Mouse (Mus musculus) frontal cortex, adult (tissue): ENCODE measurements around the gene Wrap53.
"Not testable (repeated sequence)": the region's sequence is repeated elsewhere in the genome, so short reads cannot be mapped to it uniquely, and the experiment has no call there.

Experiments
- ATAC-seq: cut with Nextera tagmentation; 2 replicates; pipeline ENCODE4 v1.9.2; 2017; ENCODE audit warnings: mild to moderate bottlenecking, moderate library complexity, mixed read lengths; ENCODE audit not compliant: low TSS enrichment

Wrap53 gene

GRCm38 (mm10) chr11:69532480-69533150, 47.4 kb downstream of the Wrap53 start:
- peak; percentile 41; the same call in 1 of the 2 replicates for ATAC-seq

- ATAC-seq, result not testable (repeated sequence)
Measured at GRCm38 (mm10) chr11:69530755-69531154, 49.3 kb downstream of the Wrap53 start.

GRCm38 (mm10) chr11:69530281-69530680, 49.8 kb downstream of the Wrap53 start:
- not testable (repeated sequence) for ATAC-seq

GRCm38 (mm10) chr11:69528031-69528390, 52.0 kb downstream of the Wrap53 start:
- no peak for ATAC-seq

- ATAC-seq, result peak; percentile 38; the same call in 1 of the 2 replicates
Measured at GRCm38 (mm10) chr11:69527098-69528030, 52.7 kb downstream of the Wrap53 start.

- no peak for ATAC-seq
Measured at GRCm38 (mm10) chr11:69526631-69527030, 53.4 kb downstream of the Wrap53 start.

- no peak for ATAC-seq
Measured at GRCm38 (mm10) chr11:69525661-69526060, 54.4 kb downstream of the Wrap53 start.

GRCm38 (mm10) chr11:69523651-69524050, 56.4 kb downstream of the Wrap53 start:
- ATAC-seq, result no peak

GRCm38 (mm10) chr11:69521526-69522149, 58.4 kb downstream of the Wrap53 start:
- ATAC-seq, result no peak

- no peak for ATAC-seq
Measured at GRCm38 (mm10) chr11:69519976-69520375, 60.1 kb downstream of the Wrap53 start.

- ATAC-seq, result no peak
Measured at GRCm38 (mm10) chr11:69516661-69517060, 63.4 kb downstream of the Wrap53 start.

- ATAC-seq, result no peak
Measured at GRCm38 (mm10) chr11:69516151-69516640, 63.9 kb downstream of the Wrap53 start.

GRCm38 (mm10) chr11:69513840-69514239, 66.2 kb downstream of the Wrap53 start:
- peak; percentile 65; the same call in 1 of the 2 replicates for ATAC-seq
